Mouse (Mus musculus) liver, adult 2 months (tissue): ENCODE results near the gene Scd4.

ENCODE experiments used
- CTCF ChIP-seq: fragments of 200-500 bp; IDR thresholded peaks from 2 replicates; pipeline ENCODE4 v1.5.1; 2011; ENCODE audit warnings: low read depth, low read length, control low read depth
- POLR2A ChIP-seq: fragments of 200-500 bp; IDR thresholded peaks from 2 replicates; pipeline ENCODE4 v1.6.1; 2011; ENCODE audit warnings: low read length, control low read depth; ENCODE audit not compliant: insufficient read depth; ENCODE audit errors: extremely low read depth

DNA sequence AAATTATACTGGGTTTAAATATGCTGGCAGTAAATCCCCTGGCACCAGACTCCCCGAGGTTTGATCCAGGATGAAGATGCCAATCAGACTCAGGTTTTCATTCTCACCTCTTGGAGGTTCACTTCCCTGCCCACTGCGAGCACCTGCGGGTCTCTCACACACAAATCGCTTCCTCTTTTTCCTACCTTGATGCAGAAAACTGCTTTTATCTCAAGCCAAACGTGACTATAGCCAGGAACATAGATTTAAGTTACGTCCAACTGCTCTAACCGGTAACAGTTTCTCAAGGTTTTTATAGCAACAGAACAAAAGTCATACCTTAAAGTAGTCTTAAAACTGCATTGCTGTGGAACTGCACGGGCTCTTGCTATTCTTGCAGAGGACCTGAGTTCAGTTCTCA, 16.8 kb downstream of the Scd4 start:
- TF ChIP-seq CTCF: no peak
- TF ChIP-seq POLR2A: no peak
